Mouse (Mus musculus) spleen, embryonic (tissue): ENCODE measurements around the gene Chmp2a.
"Not testable (repeated sequence)": the region's sequence is repeated elsewhere in the genome, so short reads cannot be mapped to it uniquely, and the experiment has no call there.

Experiments
- CTCF ChIA-PET: fragments of 350-600 bp; sonication (Branson Sonifier 250); formaldehyde crosslinking; loops from one replicate; lab custom pipeline; 2022; lab: Charles Lee

Chmp2a gene

GRCm38 (mm10) chr7:13034148-13034977 is at the start of gene Chmp2a:
Gene Chmp2a, minus strand, starts transcription at chr7:13034807.
- CTCF ChIA-PET: interaction anchor here (0.5 kb wide), 1 partner anchor 29 kb away, joined by 4 read pairs; no protein-coding TSS in a partner anchor

- CTCF ChIA-PET: no interaction called here
Observed at GRCm38 (mm10) chr7:13072293-13072692, 37.7 kb upstream of the Chmp2a start.

DNA sequence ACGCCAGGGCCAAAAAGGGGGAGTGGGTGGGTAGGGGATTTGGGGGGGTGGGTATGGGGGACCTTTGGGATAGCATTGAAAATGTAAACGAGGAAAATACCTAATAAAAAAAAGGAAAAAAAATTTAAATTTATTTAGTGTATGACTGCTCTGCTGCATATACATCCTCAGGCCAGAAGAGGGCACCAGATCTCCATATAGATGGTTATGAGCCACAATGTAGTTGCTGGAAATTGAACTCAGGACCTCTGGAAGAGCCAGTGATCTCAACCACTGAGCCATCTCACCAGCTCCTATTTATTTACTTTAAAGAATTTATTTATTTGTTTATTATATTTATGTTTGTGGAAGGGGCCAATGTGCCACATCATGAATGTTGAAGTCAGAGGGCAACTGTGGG is 28.8 kb upstream of the Chmp2a start:
- CTCF ChIA-PET: not testable (repeated sequence)

GRCm38 (mm10) chr7:13059536-13059935 is 24.9 kb upstream of the Chmp2a start:
- CTCF ChIA-PET: no interaction called here

GRCm38 (mm10) chr7:13056913-13057700 is 22.5 kb upstream of the Chmp2a start:
- CTCF ChIA-PET: no interaction called here

- CTCF ChIA-PET: interaction anchor here (0.6 to 0.7 kb wide), 2 partner anchors 11 to 14 kb away, joined by 3 to 7 read pairs; no protein-coding TSS in a partner anchor
Observed at GRCm38 (mm10) chr7:13054287-13055010, 19.8 kb upstream of the Chmp2a start, which contains the start of gene Mzf1. Gene Mzf1, minus strand, starts transcription at chr7:13054764.

DNA sequence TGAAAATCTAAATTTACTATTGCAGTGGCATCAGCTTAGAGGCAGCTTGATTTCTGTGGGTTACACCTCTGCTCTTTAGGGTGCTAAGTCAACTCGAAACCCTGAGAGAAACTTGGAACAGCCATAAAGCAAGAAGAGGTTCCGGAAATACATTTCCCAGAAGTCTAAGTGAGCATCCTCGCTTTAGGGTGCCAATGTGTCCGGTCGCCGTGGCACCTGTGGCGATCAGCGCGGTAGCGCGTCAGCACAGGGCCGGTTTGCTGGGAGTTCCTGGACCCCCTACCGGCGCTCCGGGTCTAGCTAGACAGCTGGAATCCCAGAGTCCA is 19.3 kb upstream of the Chmp2a start:
- CTCF ChIA-PET: interaction anchor here (0.6 to 0.7 kb wide), 2 partner anchors 12 to 13 kb away, joined by 3 to 7 read pairs; no protein-coding TSS in a partner anchor

DNA sequence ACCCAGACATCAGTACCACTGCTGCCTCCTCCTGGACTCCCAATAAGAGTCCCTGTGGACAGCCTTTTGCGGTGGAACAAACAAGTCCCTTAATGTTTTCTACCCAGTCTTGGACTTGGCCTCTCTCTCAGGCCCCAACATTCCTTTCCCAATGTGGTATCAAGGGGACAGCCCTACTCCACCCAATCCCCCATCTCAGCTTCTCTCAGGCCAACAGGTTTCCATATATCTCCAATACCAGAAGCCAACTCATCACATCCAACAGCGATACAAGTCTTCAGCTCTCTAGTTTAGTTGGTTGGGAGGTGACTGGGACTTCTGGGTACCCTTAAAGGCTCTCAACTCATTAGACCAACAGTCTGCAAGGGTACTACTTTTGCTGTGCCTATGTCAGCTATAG is 18.9 kb upstream of the Chmp2a start:
- CTCF ChIA-PET: interaction anchor here (0.6 kb wide), 2 partner anchors 12 to 43 kb away, joined by 3 read pairs; no protein-coding TSS in a partner anchor

- CTCF ChIA-PET: interaction anchor here (0.6 kb wide), 2 partner anchors 11 to 42 kb away, joined by 3 to 4 read pairs; no protein-coding TSS in a partner anchor
Observed at GRCm38 (mm10) chr7:13053001-13053400, 18.4 kb upstream of the Chmp2a start.

DNA sequence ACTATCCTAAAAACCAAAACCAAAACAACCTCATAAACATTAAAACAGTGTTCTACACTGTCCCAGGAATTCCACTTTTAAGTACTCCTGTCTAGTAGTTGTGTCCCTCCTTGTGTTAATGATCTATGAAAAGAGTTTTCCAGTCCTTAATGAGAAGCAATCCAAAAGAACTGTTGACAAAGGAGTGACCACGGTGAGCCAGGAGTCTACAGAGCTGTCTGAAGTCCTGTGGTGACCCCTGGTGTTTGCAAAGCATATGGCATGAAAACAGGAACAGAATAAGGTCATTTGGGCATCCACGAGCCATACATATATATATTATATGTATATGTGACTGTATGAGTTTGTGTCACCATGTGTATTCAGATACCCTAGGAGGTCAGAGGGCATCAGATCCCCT is 11.5 kb upstream of the Chmp2a start:
- CTCF ChIA-PET: interaction anchor here (0.6 kb wide), 1 partner anchor 38 kb away, joined by 5 read pairs; no protein-coding TSS in a partner anchor

- CTCF ChIA-PET: no interaction called here
Observed at GRCm38 (mm10) chr7:13044254-13044625, 9.6 kb upstream of the Chmp2a start.

DNA sequence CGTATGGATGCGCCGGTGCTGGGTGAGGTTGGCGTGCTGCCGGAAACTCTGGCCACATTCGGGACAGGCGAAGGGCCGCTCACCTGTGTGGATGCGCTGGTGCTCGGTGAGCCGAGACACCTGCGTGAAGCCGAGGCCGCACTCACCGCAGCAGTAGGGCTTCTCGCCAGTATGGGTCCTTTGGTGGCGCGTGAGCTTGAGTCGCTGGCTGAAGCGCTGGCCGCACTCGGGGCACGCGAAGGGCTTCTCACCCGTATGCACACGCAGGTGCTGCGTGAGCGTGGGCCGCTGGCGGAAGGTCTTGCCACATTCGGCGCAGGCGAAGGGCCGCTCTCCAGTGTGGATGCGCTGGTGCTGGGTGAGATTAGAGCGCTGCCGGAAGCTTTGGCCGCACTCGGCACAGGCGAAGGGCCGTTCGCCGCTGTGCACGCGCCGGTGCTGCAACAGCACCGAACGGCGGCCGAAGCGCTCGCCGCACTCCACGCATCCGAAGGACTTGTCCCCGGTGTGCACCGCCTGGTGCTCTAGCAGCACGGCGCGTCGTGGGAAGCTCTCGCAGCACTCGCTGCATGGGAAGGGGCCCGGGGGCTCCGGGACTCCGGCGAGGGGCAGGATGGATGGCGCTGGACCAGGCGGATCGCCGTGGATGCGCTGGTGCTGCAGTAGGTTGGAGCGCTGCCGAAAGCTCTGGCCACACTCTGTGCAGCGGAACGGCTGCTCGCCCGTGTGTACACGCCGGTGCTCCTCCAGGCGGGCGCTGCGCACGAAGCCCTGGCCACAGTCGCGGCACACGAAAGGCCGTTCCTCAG is 9.0 kb upstream of the Chmp2a start:
- CTCF ChIA-PET: interaction anchor here (0.9 kb wide), 1 partner anchor 35 kb away, joined by 3 read pairs; no protein-coding TSS in a partner anchor

DNA sequence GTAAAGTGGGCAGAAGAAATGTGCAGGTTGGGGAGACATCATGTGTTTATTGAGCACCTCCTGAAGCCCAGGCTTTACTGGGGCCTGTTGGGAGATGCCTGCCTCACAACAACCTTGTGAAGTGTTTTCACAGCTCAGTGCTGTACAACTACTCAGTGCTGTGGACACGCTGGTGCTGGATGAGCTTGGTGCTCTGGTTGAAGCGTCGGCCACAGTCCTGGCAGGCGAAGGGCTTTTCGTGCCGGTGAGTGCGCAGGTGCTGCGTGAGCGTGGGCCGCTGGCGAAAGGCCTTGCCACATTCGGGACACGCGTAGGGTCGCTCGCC is 8.5 kb upstream of the Chmp2a start:
- CTCF ChIA-PET: interaction anchor here (0.9 kb wide), 2 partner anchors 29 to 34 kb away, joined by 3 read pairs; no protein-coding TSS in a partner anchor

GRCm38 (mm10) chr7:13042511-13042910 is 7.9 kb upstream of the Chmp2a start:
- CTCF ChIA-PET: interaction anchor here (0.6 to 0.9 kb wide), 2 partner anchors 10 to 29 kb away, joined by 3 to 4 read pairs; no protein-coding TSS in a partner anchor

GRCm38 (mm10) chr7:13041256-13041655 is 6.6 kb upstream of the Chmp2a start:
- CTCF ChIA-PET: no interaction called here

- CTCF ChIA-PET: interaction anchor here (0.5 kb wide), 1 partner anchor 16 kb away, joined by 4 read pairs; no protein-coding TSS in a partner anchor
Observed at GRCm38 (mm10) chr7:13039181-13039580, 4.6 kb upstream of the Chmp2a start.

DNA sequence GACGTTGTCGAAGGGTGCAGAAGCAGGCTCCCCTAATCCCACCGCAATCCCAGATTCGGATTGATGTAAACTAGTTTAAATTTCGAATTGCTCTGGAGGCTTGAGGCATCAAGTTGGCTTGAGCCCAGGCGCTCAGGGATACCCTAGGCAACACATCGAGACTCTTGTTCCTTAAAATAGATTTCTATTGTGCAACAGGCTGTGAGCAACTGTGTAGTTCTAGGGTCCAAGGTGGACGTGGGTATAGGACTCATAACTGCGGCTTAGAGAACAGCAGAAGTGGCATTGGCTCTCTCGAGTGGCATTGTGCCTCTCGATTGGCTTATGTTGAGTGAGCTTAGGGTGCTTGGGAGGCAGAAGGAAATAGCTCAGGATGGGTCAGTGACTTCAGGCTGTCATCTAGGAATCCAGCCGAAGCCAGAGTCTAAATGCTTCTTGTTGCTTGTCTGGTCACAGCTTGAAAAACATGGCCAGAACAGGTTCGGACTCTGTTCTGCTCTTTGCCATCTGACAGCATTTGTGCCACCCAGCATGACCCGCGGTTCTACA is 4.1 kb upstream of the Chmp2a start:
- CTCF ChIA-PET: interaction anchor here (0.5 kb wide), 1 partner anchor 16 kb away, joined by 4 read pairs; no protein-coding TSS in a partner anchor

DNA sequence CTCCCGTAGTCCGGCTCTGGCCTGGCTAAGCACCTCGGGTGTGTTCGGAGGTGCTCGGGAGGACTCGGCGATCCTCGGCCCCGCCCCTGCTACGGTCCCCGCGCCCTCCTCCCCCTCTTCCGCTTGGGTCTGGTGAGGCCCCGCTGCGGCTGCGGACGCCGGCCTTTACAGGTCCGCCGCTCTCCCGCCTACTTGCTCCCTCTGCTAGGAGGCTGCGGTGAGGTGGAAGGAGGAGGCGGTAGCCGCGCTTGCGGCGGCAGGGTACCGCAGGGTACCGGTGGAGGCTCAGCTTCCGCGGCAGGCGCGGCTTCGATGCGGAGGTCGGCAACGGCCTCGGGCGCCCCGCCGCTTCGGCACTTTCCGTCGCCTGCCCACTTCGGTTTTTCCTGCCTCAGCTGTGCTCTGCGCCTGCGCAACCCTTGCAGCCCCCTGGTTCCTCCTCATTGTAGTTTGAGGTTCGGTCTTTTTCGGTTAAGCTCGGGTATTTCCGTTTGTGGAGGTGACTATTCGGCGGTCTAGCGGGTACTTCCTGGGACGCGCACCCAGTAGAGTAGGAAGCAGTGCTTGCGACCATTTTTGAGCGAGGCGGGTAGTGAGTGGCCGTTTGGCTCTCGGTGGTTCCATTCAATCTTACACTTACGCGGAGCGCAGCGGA is 3.4 kb upstream of the Chmp2a start, which contains the start of gene Ube2m:
Gene Ube2m, minus strand, starts transcription at position 375 of the 655 bp plus-strand sequence.
- CTCF ChIA-PET: no interaction called here

DNA sequence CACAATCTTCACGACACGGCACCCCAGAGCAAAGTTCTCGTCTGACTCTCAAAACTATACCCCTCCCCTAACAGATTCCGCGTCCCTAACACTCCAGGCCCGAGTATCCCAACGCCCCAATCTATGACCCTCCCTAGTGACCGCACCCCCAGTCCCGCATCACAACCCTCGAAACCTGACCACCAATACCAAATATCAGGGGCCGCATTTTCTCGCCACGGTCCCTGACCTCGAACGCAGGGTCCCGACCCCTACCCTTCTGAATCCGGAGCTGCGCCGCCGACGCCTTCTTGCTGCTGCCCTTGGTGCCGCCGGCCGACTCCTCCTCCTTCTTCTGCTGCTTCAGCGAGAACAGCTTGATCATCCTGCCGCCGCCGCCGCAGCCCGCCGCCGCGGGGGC is 2.8 kb upstream of the Chmp2a start:
- CTCF ChIA-PET: interaction anchor here (1.4 kb wide), 1 partner anchor 12 kb away, joined by 3 read pairs; no protein-coding TSS in a partner anchor
